Mouse (Mus musculus): Measurements from ENCODE around the gene B3gnt7. TPM values are rescaled to one million over a fixed set of nuclear protein-coding genes. Genes with fewer than 3 reads are reported as not detected.

The B3gnt7 gene
- polyA plus RNA-seq, 1 experiment: not detected

DNA sequence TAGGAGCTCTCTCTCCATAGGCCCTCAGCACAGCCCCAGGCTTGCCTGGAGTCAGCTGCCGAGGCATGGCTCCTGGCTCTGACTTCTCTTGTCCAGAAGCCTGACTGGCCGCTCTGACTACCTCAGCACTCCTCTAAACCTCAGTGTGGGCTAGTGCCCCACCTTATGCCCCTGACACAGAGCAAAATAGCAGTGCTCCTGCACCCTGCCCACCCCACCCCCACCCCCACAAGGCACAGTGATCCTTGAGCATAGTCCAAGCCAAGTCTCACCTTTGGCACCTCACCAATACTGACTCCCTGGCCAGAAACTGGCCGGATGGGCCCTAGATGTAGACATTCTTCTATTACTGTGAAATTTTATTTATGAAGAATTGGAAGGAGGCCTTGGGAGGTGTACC is 4.1 kb downstream of the B3gnt7 start:
- TF ChIP-seq E2F4 (IDR thresholded peaks at IDR 0.05; ENCODE audit: insufficient read depth) (no peak), REST (IDR thresholded peaks at IDR 0.05; ENCODE audit: insufficient read depth, insufficient read length) (no peak), MYOG (IDR thresholded peaks at IDR 0.05; ENCODE audit: control insufficient read depth in 1 of 3, insufficient read depth in 1 of 3, insufficient read length in 2 of 3, low read depth in 2 of 3) (no peak), CEBPB (IDR thresholded peaks at IDR 0.05; ENCODE audit: insufficient read depth, poor library complexity, severe bottlenecking) (no peak), POLR2AphosphoS2 (IDR thresholded peaks at IDR 0.05; ENCODE audit: insufficient read length, low read depth) (no peak), MAX (IDR thresholded peaks at IDR 0.05; ENCODE audit: low read depth) (no peak), MYOD1 (IDR thresholded peaks at IDR 0.05; ENCODE audit: control insufficient read depth in 1 of 3, insufficient read length in 2 of 3, low read depth in 2 of 3) (no peak)
- no peaks in the 10 kb centered on the region for H3K79me2 ChIP-seq (ENCODE audit: control insufficient read depth, insufficient read depth)
- no peaks in the 10 kb centered on the region for H3K36me3 ChIP-seq (ENCODE audit: control insufficient read depth, insufficient read depth)
- peaks cover 8% of the 10 kb centered on the region for H3K27me3 ChIP-seq (ENCODE audit: control insufficient read depth, insufficient read depth, insufficient read length)
- H3K4me2 ChIP-seq (ENCODE audit: low read depth): no peak overlapping the region
- no peak overlapping the region for H3K4me3 ChIP-seq
- H3ac ChIP-seq (ENCODE audit: control insufficient read depth, insufficient read length): no peak overlapping the region

DNA sequence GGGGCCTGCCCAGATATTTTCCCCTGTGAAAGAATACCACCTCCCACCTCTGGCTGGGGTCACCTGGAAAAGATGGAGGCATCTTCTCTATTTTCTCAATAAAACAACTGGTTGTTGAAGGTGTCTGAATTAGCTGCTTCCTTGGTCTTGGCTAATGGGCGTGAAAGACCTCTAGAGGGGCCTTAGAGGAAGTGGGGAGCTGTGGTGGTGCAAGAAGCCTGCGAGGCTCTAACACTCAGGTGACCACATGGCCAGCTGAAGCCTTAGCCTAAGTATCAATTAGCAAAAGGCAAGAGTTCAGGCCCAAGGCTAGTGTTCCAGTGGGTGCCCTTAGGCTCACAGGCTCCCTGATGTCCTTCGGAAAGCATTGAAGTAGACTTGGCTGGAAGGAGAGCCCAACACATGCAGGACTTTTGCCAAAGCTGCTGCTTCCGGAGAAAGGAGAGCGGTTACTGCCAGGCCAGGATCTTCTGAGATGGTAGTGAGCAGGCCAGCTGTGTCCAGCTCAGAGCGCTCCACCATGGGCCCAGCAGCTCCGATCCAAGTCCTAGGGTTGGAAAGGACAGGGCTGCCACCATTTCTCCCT is 4.6 kb downstream of the B3gnt7 start:
- H3K79me2 ChIP-seq (ENCODE audit: control insufficient read depth, insufficient read depth): no peaks in the 10 kb centered on the region
- H3K36me3 ChIP-seq (ENCODE audit: control insufficient read depth, insufficient read depth): no peaks in the 10 kb centered on the region
- no peak overlapping the region for H3ac ChIP-seq (ENCODE audit: control insufficient read depth, insufficient read length)
- TF ChIP-seq MAX (IDR thresholded peaks at IDR 0.05; ENCODE audit: low read depth): no peak
- no peak for TF ChIP-seq POLR2AphosphoS2 (IDR thresholded peaks at IDR 0.05; ENCODE audit: insufficient read length, low read depth)
- no peak for TF ChIP-seq POLR2A (IDR thresholded peaks at IDR 0.05; ENCODE audit: insufficient read length, low read depth)
- no peak for TF ChIP-seq CEBPB (IDR thresholded peaks at IDR 0.05; ENCODE audit: insufficient read depth, poor library complexity, severe bottlenecking)
- TF ChIP-seq MYOG (IDR thresholded peaks at IDR 0.05; ENCODE audit: control insufficient read depth in 1 of 3, insufficient read depth in 1 of 3, insufficient read length in 2 of 3, low read depth in 2 of 3): no peak
- TF ChIP-seq E2F4 (IDR thresholded peaks at IDR 0.05; ENCODE audit: insufficient read depth): no peak
- TF ChIP-seq MYOD1 (IDR thresholded peaks at IDR 0.05; ENCODE audit: control insufficient read depth in 1 of 3, insufficient read length in 2 of 3, low read depth in 2 of 3): no peak
- no peak for TF ChIP-seq SRF (IDR thresholded peaks at IDR 0.05; ENCODE audit: control insufficient read depth, insufficient read length, low read depth)
- no peak for TF ChIP-seq TCF3 (IDR thresholded peaks at IDR 0.05; ENCODE audit: insufficient read length, low read depth)
- no peak for TF ChIP-seq USF1 (IDR thresholded peaks at IDR 0.05; ENCODE audit: low read depth)
- no peak for TF ChIP-seq REST (IDR thresholded peaks at IDR 0.05; ENCODE audit: insufficient read depth, insufficient read length)
- TF ChIP-seq TCF12 (IDR thresholded peaks at IDR 0.05; ENCODE audit: insufficient read depth, poor library complexity, severe bottlenecking): no peak
- H3K4me2 ChIP-seq (ENCODE audit: low read depth): no peak overlapping the region
- H3K4me3 ChIP-seq: no peak overlapping the region
- peaks cover 8% of the 10 kb centered on the region for H3K27me3 ChIP-seq (ENCODE audit: control insufficient read depth, insufficient read depth, insufficient read length)

DNA sequence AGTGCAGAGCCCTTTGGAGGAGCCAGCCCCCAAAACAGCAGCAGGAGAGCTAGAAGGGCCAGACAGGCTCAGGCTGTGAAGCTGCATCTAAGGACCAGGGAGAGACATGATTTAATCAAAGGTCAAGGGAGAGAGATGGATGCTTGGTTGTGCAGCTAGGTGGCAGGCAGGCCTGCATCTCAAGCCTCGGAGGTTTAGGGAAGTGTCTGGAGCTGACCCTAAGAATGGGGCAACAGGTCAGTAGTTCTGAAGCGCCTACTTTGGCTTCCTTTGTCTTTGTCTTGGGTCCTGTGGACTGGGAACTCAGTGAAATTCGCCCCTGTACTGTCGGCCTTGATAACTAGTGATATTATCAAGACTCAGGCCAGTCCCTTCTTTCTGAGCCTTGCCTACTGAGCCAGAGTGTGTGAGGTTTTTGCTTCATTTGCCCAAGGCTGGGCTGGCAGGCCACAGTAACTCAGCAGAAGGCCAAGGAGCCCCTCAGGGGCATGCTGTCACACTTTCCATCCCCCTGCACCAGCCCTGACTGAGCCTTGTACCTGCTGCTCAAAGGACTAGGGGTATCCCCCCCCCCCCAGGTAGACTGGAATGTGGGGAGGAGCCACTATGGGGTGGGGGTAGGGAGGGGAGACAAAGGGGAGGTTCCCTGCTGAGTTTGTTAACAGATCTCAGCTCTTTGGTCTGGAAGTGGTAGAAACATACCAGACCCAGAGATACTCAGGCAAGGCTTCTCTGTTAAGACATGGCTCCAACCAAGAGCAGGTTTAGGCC is 5.4 kb downstream of the B3gnt7 start:
- TF ChIP-seq REST (IDR thresholded peaks at IDR 0.05; ENCODE audit: insufficient read depth, insufficient read length): no peak
- no peak for TF ChIP-seq TCF3 (IDR thresholded peaks at IDR 0.05; ENCODE audit: insufficient read length, low read depth)
- no peak for TF ChIP-seq POLR2AphosphoS2 (IDR thresholded peaks at IDR 0.05; ENCODE audit: insufficient read length, low read depth)
- no peak for TF ChIP-seq E2F4 (IDR thresholded peaks at IDR 0.05; ENCODE audit: insufficient read depth)
- no peak for TF ChIP-seq TCF12 (IDR thresholded peaks at IDR 0.05; ENCODE audit: insufficient read depth, poor library complexity, severe bottlenecking)
- TF ChIP-seq USF1 (IDR thresholded peaks at IDR 0.05; ENCODE audit: low read depth): no peak
- no peak for TF ChIP-seq MAX (IDR thresholded peaks at IDR 0.05; ENCODE audit: low read depth)
- H3K79me2 ChIP-seq (ENCODE audit: control insufficient read depth, insufficient read depth): no peaks in the 10 kb centered on the region

DNA sequence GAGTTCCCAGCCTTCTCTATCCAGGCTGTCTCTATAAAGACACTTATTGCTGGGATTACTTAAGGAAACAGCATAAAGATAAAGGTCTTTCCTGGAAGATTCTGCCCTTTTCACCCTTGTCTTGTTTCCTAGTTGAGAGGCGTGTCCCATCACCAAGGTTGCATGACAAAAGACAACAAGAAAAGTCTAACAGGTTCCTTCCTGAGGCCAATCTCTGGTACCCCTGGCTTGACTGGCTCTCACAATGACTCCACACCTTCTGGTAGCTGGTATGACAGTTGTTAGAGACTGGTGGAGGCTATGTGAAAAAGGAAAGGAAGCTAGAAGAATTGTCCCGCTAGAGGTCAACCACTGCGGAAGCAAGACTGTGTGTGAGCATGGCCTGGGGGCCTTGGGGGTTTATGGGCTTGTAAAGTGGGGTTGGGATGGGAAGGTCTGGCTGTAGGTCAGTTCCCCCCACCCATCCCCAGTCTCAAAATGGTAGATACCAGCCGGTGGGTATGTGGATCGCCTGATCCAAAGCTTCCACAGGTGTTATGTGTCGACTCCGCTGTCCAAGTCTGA is 6.7 kb downstream of the B3gnt7 start:
- Histone ChIP-seq H3K4me2 (ENCODE audit: low read depth) (no peak overlapping the region), H3K4me3 (no peak overlapping the region), H3K36me3 (ENCODE audit: control insufficient read depth, insufficient read depth) (no peaks in the 10 kb centered on the region), H3K27me3 (ENCODE audit: control insufficient read depth, insufficient read depth, insufficient read length) (peaks cover 8% of the 10 kb centered on the region), H3K79me2 (ENCODE audit: control insufficient read depth, insufficient read depth) (no peaks in the 10 kb centered on the region), H3ac (ENCODE audit: control insufficient read depth, insufficient read length) (no peak overlapping the region)
- TF ChIP-seq MAX (IDR thresholded peaks at IDR 0.05; ENCODE audit: low read depth) (no peak), POLR2AphosphoS2 (IDR thresholded peaks at IDR 0.05; ENCODE audit: insufficient read length, low read depth) (no peak), USF1 (IDR thresholded peaks at IDR 0.05; ENCODE audit: low read depth) (no peak), REST (IDR thresholded peaks at IDR 0.05; ENCODE audit: insufficient read depth, insufficient read length) (no peak), MYOG (IDR thresholded peaks at IDR 0.05; ENCODE audit: control insufficient read depth in 1 of 3, insufficient read depth in 1 of 3, insufficient read length in 2 of 3, low read depth in 2 of 3) (no peak), MYOD1 (IDR thresholded peaks at IDR 0.05; ENCODE audit: control insufficient read depth in 1 of 3, insufficient read length in 2 of 3, low read depth in 2 of 3) (no peak), SRF (IDR thresholded peaks at IDR 0.05; ENCODE audit: control insufficient read depth, insufficient read length, low read depth) (no peak), TCF12 (IDR thresholded peaks at IDR 0.05; ENCODE audit: insufficient read depth, poor library complexity, severe bottlenecking) (no peak), POLR2A (IDR thresholded peaks at IDR 0.05; ENCODE audit: insufficient read length, low read depth) (no peak), CEBPB (IDR thresholded peaks at IDR 0.05; ENCODE audit: insufficient read depth, poor library complexity, severe bottlenecking) (no peak), E2F4 (IDR thresholded peaks at IDR 0.05; ENCODE audit: insufficient read depth) (no peak), TCF3 (IDR thresholded peaks at IDR 0.05; ENCODE audit: insufficient read length, low read depth) (no peak)

More for the DNA sequence above, 5.4 kb downstream of the B3gnt7 start:
- Histone ChIP-seq H3K4me3 (no peak overlapping the region), H3K27me3 (ENCODE audit: control insufficient read depth, insufficient read depth, insufficient read length) (peaks cover 8% of the 10 kb centered on the region), H3ac (ENCODE audit: control insufficient read depth, insufficient read length) (no peak overlapping the region), H3K4me2 (ENCODE audit: low read depth) (no peak overlapping the region), H3K36me3 (ENCODE audit: control insufficient read depth, insufficient read depth) (no peaks in the 10 kb centered on the region)

Measured in myocyte (in vitro differentiated cells).